Mouse (Mus musculus) limb, embryonic 14.5 days (tissue): ENCODE results near the gene Ntrk2. TPM values are rescaled to one million over a fixed set of nuclear protein-coding genes. Genes with fewer than 3 reads are reported as not detected.

Experiments
- ATAC-seq: fragments of 200-750 bp; cut with Nextera tagmentation; 2 replicates; pipeline ENCODE4 v1.8.0; 2017; ENCODE audit warnings: low read depth, moderate number of reproducible peaks, moderate TSS enrichment; ENCODE audit not compliant: low FRiP score
- DNase-seq: peaks from one replicate; pipeline ENCODE4 v3.0.0-alpha.2; 2015; ENCODE audit warnings: low spot score
- H3K27ac ChIP-seq: fragments of 300-500 bp; sonication (generic); replicated peaks from 2 replicates; pipeline ENCODE4 v1.5.1; 2014; ENCODE audit warnings: low read depth, mild to moderate bottlenecking, low read length, moderate library complexity, mixed read lengths
- H3K27me3 ChIP-seq: fragments of 300-500 bp; sonication (generic); 2 replicates; pipeline ENCODE4 v1.6.1; 2014; ENCODE audit warnings: low read length, mixed read lengths; ENCODE audit not compliant: control insufficient read depth, insufficient read depth
- H3K36me3 ChIP-seq: fragments of 300-500 bp; sonication (generic); 2 replicates; pipeline ENCODE4 v1.6.1; 2014; ENCODE audit warnings: mild to moderate bottlenecking, low read length, moderate library complexity, mixed read lengths; ENCODE audit not compliant: control insufficient read depth, insufficient read depth
- H3K4me1 ChIP-seq: fragments of 300-500 bp; sonication (generic); 2 replicates; pipeline ENCODE4 v1.6.1; 2014; ENCODE audit warnings: antibody characterized with exemption, low read length, mixed read lengths; ENCODE audit not compliant: control insufficient read depth, insufficient read depth
- H3K4me2 ChIP-seq: fragments of 300-500 bp; sonication (generic); replicated peaks from 2 replicates; pipeline ENCODE4 v1.6.1; 2014; ENCODE audit warnings: low read depth, mild to moderate bottlenecking, low read length, moderate library complexity; ENCODE audit not compliant: severe bottlenecking
- H3K4me3 ChIP-seq: fragments of 300-500 bp; sonication (generic); replicated peaks from 2 replicates; pipeline ENCODE4 v1.5.1; 2014; ENCODE audit warnings: low read length
- H3K9ac ChIP-seq: fragments of 300-500 bp; sonication (generic); 2 replicates; pipeline ENCODE4 v1.6.1; 2014; ENCODE audit warnings: mild to moderate bottlenecking, low read depth, low read length, moderate library complexity; ENCODE audit not compliant: severe bottlenecking
- H3K9me3 ChIP-seq: fragments of 300-500 bp; sonication (generic); 2 replicates; pipeline ENCODE4 v1.6.1; 2016; ENCODE audit warnings: low read length; ENCODE audit not compliant: control insufficient read depth
- POLR2A ChIP-seq: fragments of 200-500 bp; IDR thresholded peaks from 2 replicates; pipeline ENCODE4 v1.8.0; 2012; ENCODE audit warnings: inconsistent platforms, mild to moderate bottlenecking, moderate library complexity, borderline replicate concordance; ENCODE audit not compliant: insufficient read depth, insufficient read length; ENCODE audit errors: extremely low read depth
- WGBS: fragments of 180-500 bp; shearing (Covaris S2); extraction: QIAGEN DNeasy Blood & Tissue Kit; methylation state at CpG from one replicate; pipeline ENCODE4 v1.1.7; 2014; 5-methylcytosine and 5-hydroxymethylcytosine counted together
- polyA plus RNA-seq, 2 experiments: library from polyadenylated mRNA; depleted of rRNA in 1 of 2; stranded (reverse) in 1 of 2; unstranded in 1 of 2; fragments of >200 nt; fragmentation: Nextera tagmentation in 1 of 2; extraction: Ambion mirVana in 1 of 2; gene quantifications; 2 replicates each; pipeline versions ENCODE4 v1.2.1 to v1.2.3; 2012 to 2014

The Ntrk2 gene
- polyA plus RNA-seq, 2 experiments, result 15.8 to 18.2 TPM

GRCm38 (mm10) chr13:58927186-58927585, 120.8 kb downstream of the Ntrk2 start:
- no peaks in the 10 kb centered on the region for H3K9me3 ChIP-seq
- H3K36me3 ChIP-seq, result no peaks in the 10 kb centered on the region
- no peak overlapping the region for H3K4me2 ChIP-seq
- DNase-seq (no peak), ATAC-seq (no peak)
- WGBS, result 95% methylated on average over 3 of the region's 3 CpGs
- no peak overlapping the region for H3K4me3 ChIP-seq
- H3K27me3 ChIP-seq, result no peaks in the 10 kb centered on the region
- H3K27ac ChIP-seq, result no peak overlapping the region
- H3K4me1 ChIP-seq, result no peaks in the 10 kb centered on the region
- H3K9ac ChIP-seq, result no peak overlapping the region
- no peak for TF ChIP-seq POLR2A

GRCm38 (mm10) chr13:58927656-58928226, 121.4 kb downstream of the Ntrk2 start:
- no peak for TF ChIP-seq POLR2A
- WGBS, result 72% methylated on average over 16 of the region's 16 CpGs
- Histone ChIP-seq H3K9ac (no peak overlapping the region), H3K4me1 (no peaks in the 10 kb centered on the region), H3K27me3 (no peaks in the 10 kb centered on the region), H3K4me3 (no peak overlapping the region), H3K36me3 (no peaks in the 10 kb centered on the region), H3K27ac (no peak overlapping the region), H3K9me3 (no peaks in the 10 kb centered on the region), H3K4me2 (no peak overlapping the region)
- no peak for DNase-seq
- ATAC-seq, result no peak

GRCm38 (mm10) chr13:58928668-58929436, 122.5 kb downstream of the Ntrk2 start:
- ATAC-seq (no peak), DNase-seq (no peak)
- H3K27ac ChIP-seq, result no peak overlapping the region
- no peaks in the 10 kb centered on the region for H3K9me3 ChIP-seq
- no peaks in the 10 kb centered on the region for H3K36me3 ChIP-seq
- H3K9ac ChIP-seq, result no peak overlapping the region
- WGBS, result 85% methylated on average over 15 of the region's 15 CpGs
- no peak overlapping the region for H3K4me2 ChIP-seq
- H3K4me3 ChIP-seq, result no peak overlapping the region
- no peaks in the 10 kb centered on the region for H3K4me1 ChIP-seq
- H3K27me3 ChIP-seq, result no peaks in the 10 kb centered on the region
- no peak for TF ChIP-seq POLR2A

- no peaks in the 10 kb centered on the region for H3K27me3 ChIP-seq
- DNase-seq (peak; percentile 50), ATAC-seq (no peak)
- no peaks in the 10 kb centered on the region for H3K36me3 ChIP-seq
- no peak overlapping the region for H3K9ac ChIP-seq
- no peak overlapping the region for H3K4me2 ChIP-seq
- H3K9me3 ChIP-seq, result no peaks in the 10 kb centered on the region
- TF ChIP-seq POLR2A, result no peak
- no peak overlapping the region for H3K4me3 ChIP-seq
- WGBS, result 59% methylated on average over 1 of the region's 1 CpGs
- H3K4me1 ChIP-seq, result no peaks in the 10 kb centered on the region
- no peak overlapping the region for H3K27ac ChIP-seq
Observed at GRCm38 (mm10) chr13:58930161-58930560, 123.8 kb downstream of the Ntrk2 start.

- DNase-seq (no peak), ATAC-seq (no peak)
- WGBS, result 38% methylated on average over 4 of the region's 4 CpGs
Observed at GRCm38 (mm10) chr13:58933126-58933525, 126.8 kb downstream of the Ntrk2 start.

More at GRCm38 (mm10) chr13:58933126-58933525, 126.8 kb downstream of the Ntrk2 start:
- TF ChIP-seq POLR2A, result no peak
- no peak overlapping the region for H3K9ac ChIP-seq
- H3K27ac ChIP-seq, result no peak overlapping the region
- H3K27me3 ChIP-seq, result no peaks in the 10 kb centered on the region
- H3K9me3 ChIP-seq, result no peaks in the 10 kb centered on the region
- no peak overlapping the region for H3K4me2 ChIP-seq
- H3K4me1 ChIP-seq, result peaks cover 2% of the 10 kb centered on the region; the same call in 1 of the 2 replicates
- H3K4me3 ChIP-seq, result no peak overlapping the region
- no peaks in the 10 kb centered on the region for H3K36me3 ChIP-seq
